Mouse (Mus musculus) liver, embryonic 14 days (tissue): ENCODE data around the gene Vmn2r39. TPM values are rescaled to one million over a fixed set of nuclear protein-coding genes. Genes with fewer than 3 reads are reported as not detected.

Experiments used
- polyA plus RNA-seq: library from polyadenylated mRNA; depleted of rRNA; stranded (reverse); fragments of >200 nt; gene quantifications from 2 replicates; pipeline ENCODE4 v1.2.3, GENCODE M21; 2012; rRNA removed

Vmn2r39 gene
- not detected in 2 replicates for polyA plus RNA-seq

GRCm38 (mm10) chr7:9030698-9031097 lies at the start of gene Vmn2r39:
Gene Vmn2r39 (minus strand): TSS chr7:9030798.

Other genes starting within 250 kb of the Vmn2r39 start
- not detected in 2 replicates for gene Vmn2r40, start 99.4 kb downstream of the Vmn2r39 start, polyA plus RNA-seq
- gene Vmn2r38, start 67.1 kb upstream of the Vmn2r39 start, polyA plus RNA-seq: not detected in 2 replicates
- not detected in 2 replicates for gene Vmn2r37, start 192.9 kb upstream of the Vmn2r39 start, polyA plus RNA-seq